ENCODE assay signal across 10 mouse cellular contexts in the genomic region with DNA sequence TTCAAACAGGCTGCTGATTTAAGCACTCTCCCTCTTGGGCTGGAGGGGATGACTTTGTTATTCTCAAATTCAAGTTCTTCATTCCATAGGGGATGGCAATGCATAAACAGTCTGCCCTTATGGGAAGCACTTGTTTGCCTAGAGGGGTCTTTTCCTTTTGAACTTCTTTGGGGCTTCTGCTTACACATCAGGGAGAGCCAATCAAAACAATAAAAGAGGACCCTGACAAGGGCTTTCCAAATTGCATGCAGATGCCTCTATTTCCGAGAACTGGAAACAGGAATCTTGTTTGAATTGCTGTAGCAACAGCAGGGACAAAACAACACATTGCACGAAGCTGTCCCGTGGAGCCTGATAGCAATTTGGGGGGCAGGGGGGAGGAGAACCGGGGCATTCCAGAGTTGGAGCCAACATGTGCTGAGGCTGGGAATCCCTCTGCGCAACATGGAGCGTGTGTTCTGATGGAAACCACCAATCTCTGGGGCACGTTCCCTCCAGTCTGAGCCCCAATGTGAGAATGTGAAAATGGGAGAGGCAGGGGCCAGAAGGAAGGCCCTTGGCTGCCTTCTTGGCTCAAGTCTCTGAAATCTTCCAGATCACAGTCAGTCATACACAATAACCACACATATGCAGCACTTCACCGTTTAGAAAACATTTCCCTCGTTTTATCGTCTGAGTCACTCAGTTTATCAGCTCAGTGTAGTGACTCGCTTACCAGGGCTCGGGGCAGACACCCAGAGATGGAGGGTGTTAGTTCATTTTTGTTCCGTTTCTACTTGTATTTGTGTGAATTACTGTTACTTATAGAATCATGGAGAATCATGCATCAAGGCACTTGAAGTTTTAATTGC.
DNase-seq lines count a peak whose midpoint lies in the region; ATAC-seq and TF ChIP-seq lines count a peak whose summit lies in the region.
"Had no signal": no experiment of that assay in that cellular context is flagged by ENCODE, and none has a peak within 500 bp of the region (broad histone marks: within the 10 kb centered on the region; RNA-seq: fewer than 3 reads in every experiment).

No protein-coding gene starts in this region.

- TF ChIP-seq POLR2A in lung, adult 2 months (IDR thresholded peaks at IDR 0.05; ENCODE audit: borderline replicate concordance, extremely low read depth, low read depth, low read length) = no peak

- DNase-seq in lung, embryonic 14.5 days = peak; percentile 40
- no peak for DNase-seq in lung, adult 2 months
- DNase-seq in fibroblast of lung, adult 2 months (ENCODE audit: low read depth) = peak; percentile 34
- DNase-seq in stomach, postnatal 0 days (ENCODE audit: low spot score) = peak; percentile 18
- DNase-seq in cerebellum, postnatal 10 days = no peak
- no peak for DNase-seq in spleen, postnatal 10 days (ENCODE audit: low spot score in 2 of 2)

- no peaks in the 10 kb centered on the region for H3K9me3 ChIP-seq in lung, embryonic 14.5 days (ENCODE audit: low read depth, low read length)
- no peaks in the 10 kb centered on the region for H3K9me3 ChIP-seq in limb, embryonic 15.5 days
- H3K9me3 ChIP-seq in stomach, postnatal 0 days (ENCODE audit: control insufficient read depth, low read length) = no peaks in the 10 kb centered on the region
- H3K9me3 ChIP-seq: hindbrain, embryonic 13.5 days; neural tube, embryonic 12.5 days had no signal

- no peak overlapping the region for H3K27ac ChIP-seq in lung, embryonic 14.5 days (ENCODE audit: low read depth)
- H3K27ac ChIP-seq in limb, embryonic 15.5 days = peak overlapping the region; percentile 74
- H3K27ac ChIP-seq in stomach, postnatal 0 days (replicated peaks) = peak overlapping the region; percentile 30; the same call in 1 of the 2 replicates
- H3K27ac ChIP-seq: hindbrain, embryonic 13.5 days; neural tube, embryonic 12.5 days had no signal

- H3K4me3 ChIP-seq in lung, embryonic 14.5 days (ENCODE audit: low read depth, low read length) = no peak overlapping the region
- no peak overlapping the region for H3K4me3 ChIP-seq in lung, adult 2 months (replicated peaks; ENCODE audit: extremely low read depth, low read depth, low read length)
- no peak overlapping the region for H3K4me3 ChIP-seq in limb, embryonic 15.5 days
- H3K4me3 ChIP-seq in stomach, postnatal 0 days (ENCODE audit: low read depth, low read length) = no peak overlapping the region
- H3K4me3 ChIP-seq: hindbrain, embryonic 13.5 days; neural tube, embryonic 12.5 days had no signal

- ATAC-seq in lung, embryonic 14.5 days (ENCODE audit: insufficient read depth) = peak; percentile 73
- ATAC-seq in limb, embryonic 15.5 days (ENCODE audit: insufficient number of reproducible peaks, low FRiP score, low TSS enrichment, low read depth) = peak; percentile 79
- ATAC-seq in stomach, postnatal 0 days (ENCODE audit: low FRiP score, low TSS enrichment) = peak; percentile 60; the same call in 1 of the 2 replicates

- no peak overlapping the region for H3K4me2 ChIP-seq in lung, embryonic 14.5 days
- peak overlapping the region; percentile 5; the same call in 1 of the 2 replicates for H3K4me2 ChIP-seq in limb, embryonic 15.5 days
- H3K4me2 ChIP-seq in stomach, postnatal 0 days (replicated peaks; ENCODE audit: low read depth) = no peak overlapping the region
- H3K4me2 ChIP-seq: hindbrain, embryonic 13.5 days; liver, embryonic 11.5 days; neural tube, embryonic 12.5 days had no signal

- TF ChIP-seq EP300 in stomach, postnatal 0 days (optimal IDR thresholded peaks at IDR 0.05) = no peak

- no peaks in the 10 kb centered on the region for H3K27me3 ChIP-seq in lung, embryonic 14.5 days (ENCODE audit: insufficient read depth, low read length)
- H3K27me3 ChIP-seq in limb, embryonic 15.5 days = no peaks in the 10 kb centered on the region
- no peaks in the 10 kb centered on the region for H3K27me3 ChIP-seq in stomach, postnatal 0 days (ENCODE audit: control insufficient read depth, insufficient read depth, low read length)
- H3K27me3 ChIP-seq: hindbrain, embryonic 13.5 days; neural tube, embryonic 12.5 days had no signal

- H3K4me1 ChIP-seq in lung, embryonic 14.5 days (ENCODE audit: insufficient read depth) = no peaks in the 10 kb centered on the region
- no peaks in the 10 kb centered on the region for H3K4me1 ChIP-seq in lung, adult 2 months (ENCODE audit: control insufficient read depth, insufficient read depth, low read length)
- peaks cover 13% of the 10 kb centered on the region; the same call in 1 of the 2 replicates for H3K4me1 ChIP-seq in limb, embryonic 15.5 days
- H3K4me1 ChIP-seq in stomach, postnatal 0 days (replicated peaks; ENCODE audit: control insufficient read depth, insufficient read depth) = no peaks in the 10 kb centered on the region
- H3K4me1 ChIP-seq: neural tube, embryonic 12.5 days had no signal

- no peak for TF ChIP-seq CTCF in lung, embryonic 14.5 days (IDR thresholded peaks at IDR 0.05; ENCODE audit: low read depth)
- TF ChIP-seq CTCF in lung, adult 2 months (IDR thresholded peaks at IDR 0.05; ENCODE audit: insufficient read depth, low read length) = no peak
- no peak for TF ChIP-seq CTCF in stomach, postnatal 0 days (IDR thresholded peaks at IDR 0.05; ENCODE audit: low read depth)

- 41% methylated on average over 13 of the region's 13 CpGs for WGBS in lung, embryonic 14.5 days
- WGBS in lung, adult 2 months = 54% methylated on average over 13 of the region's 13 CpGs
- WGBS in limb, embryonic 15.5 days = 15% methylated on average over 13 of the region's 13 CpGs
- 35% methylated on average over 13 of the region's 13 CpGs for WGBS in stomach, postnatal 0 days

- no peaks in the 10 kb centered on the region for H3K36me3 ChIP-seq in lung, embryonic 14.5 days (ENCODE audit: insufficient read depth)
- H3K36me3 ChIP-seq in limb, embryonic 15.5 days = no peaks in the 10 kb centered on the region
- H3K36me3 ChIP-seq in stomach, postnatal 0 days (ENCODE audit: control insufficient read depth, insufficient read depth, low read length) = no peaks in the 10 kb centered on the region
- H3K36me3 ChIP-seq: hindbrain, embryonic 13.5 days; neural tube, embryonic 12.5 days had no signal

- H3K9ac ChIP-seq in lung, embryonic 14.5 days = no peak overlapping the region
- no peak overlapping the region for H3K9ac ChIP-seq in limb, embryonic 15.5 days
- no peak overlapping the region for H3K9ac ChIP-seq in stomach, postnatal 0 days (ENCODE audit: low read length)
- H3K9ac ChIP-seq: hindbrain, embryonic 13.5 days; neural tube, embryonic 12.5 days had no signal

Comparison
In these comparisons a context has a peak if more than half of its experiments do, and no peak if none do; other contexts are left out.
1. DNase-seq: peak in lung, embryonic 14.5 days (single experiment), fibroblast of lung, adult 2 months (single experiment) and stomach, postnatal 0 days (single experiment); none in lung, adult 2 months (single experiment), cerebellum, postnatal 10 days (0 of 2) and spleen, postnatal 10 days (0 of 2).
2. Peak in every context shown above with its lines, with median percentiles within 50 percentile points of each other: ATAC-seq.